Mouse (Mus musculus) gastrocnemius, postnatal 25 days (tissue): ENCODE measurements around the gene Oxct2b. TPM values are rescaled to one million over a fixed set of nuclear protein-coding genes. Genes with fewer than 3 reads are reported as not detected.
"Not testable (repeated sequence)": the region's sequence is repeated elsewhere in the genome, so short reads cannot be mapped to it uniquely, and the experiment has no call there.

ENCODE experiments used
- DNase-seq: peaks from one replicate; pipeline ENCODE4 v3.0.0; 2022
- long read RNA-seq, 2 experiments: library from polyadenylated mRNA; stranded (forward); transcript quantifications; one replicate each; pipeline ENCODE4 v2.0.0; 2021
- total RNA-seq, 2 experiments: library from RNA; stranded (reverse); gene quantifications; 1 replicate in 1 of 2; 2 replicates in 1 of 2; pipeline ENCODE4 v1.2.3; 2021

Oxct2b gene
- not detected for total RNA-seq
- long read RNA-seq, experiment 1 = 0 reads
- long read RNA-seq, experiment 2 = 0 reads

GRCm38 (mm10) chr4:123116011-123116410, at the start of gene Oxct2b:
TSS of gene Oxct2b (plus strand) at chr4:123116266.
- DNase-seq = no peak

DNA sequence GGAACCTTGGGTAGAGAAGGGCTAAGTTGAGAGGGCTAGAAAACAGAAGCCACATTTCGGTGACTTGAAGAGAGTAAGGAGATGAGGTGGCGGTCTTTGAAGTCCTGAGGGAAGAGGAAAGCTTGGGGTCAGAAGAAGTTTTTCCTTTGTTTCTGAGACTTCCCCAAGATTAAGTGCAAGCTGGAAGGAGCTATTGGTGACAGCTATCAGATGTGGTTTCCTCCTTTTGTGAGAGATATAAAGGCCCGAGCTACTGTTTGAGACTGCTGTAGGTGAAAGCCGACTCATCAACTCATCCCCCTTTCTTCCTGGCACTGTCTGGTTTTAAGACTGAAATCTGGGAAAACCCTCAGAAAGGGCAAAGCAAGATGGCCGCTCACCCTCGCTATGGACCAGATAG, 47.4 kb upstream of the Oxct2b start:
- no peak for DNase-seq

DNA sequence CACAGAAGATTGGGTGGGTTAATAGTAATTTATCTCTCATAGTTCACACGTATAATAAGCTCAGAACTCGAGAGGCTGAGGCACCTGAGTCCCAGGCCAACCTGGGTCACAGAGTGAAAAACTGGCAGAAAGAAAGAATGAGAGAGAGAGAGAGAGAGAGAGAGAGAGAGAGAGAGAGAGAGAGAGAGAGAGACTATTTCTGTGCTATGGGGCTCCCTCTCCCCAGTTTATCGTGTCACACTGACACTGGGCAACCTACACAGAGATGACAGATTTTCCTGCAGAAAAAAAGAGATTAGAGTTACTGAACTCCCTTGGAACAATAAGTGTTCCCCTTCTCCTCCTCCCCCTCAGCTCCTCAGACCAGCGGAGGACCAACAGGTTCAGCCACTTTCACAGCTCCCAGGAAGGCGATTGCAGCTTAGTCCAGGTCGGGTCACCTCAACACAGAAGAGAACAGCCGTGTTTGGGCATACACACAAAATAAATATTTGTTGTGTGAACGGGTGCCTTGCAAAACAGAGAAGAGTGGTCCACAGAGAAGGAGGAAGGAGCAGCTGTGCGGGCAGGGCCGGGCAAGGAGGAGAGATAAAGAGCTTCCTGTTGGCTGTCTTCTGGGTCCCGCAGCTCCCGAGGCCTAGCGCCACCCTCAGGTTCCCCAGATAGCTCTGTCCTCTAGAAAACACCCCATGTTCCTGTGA, 44.6 kb upstream of the Oxct2b start:
- DNase-seq = no peak

DNA sequence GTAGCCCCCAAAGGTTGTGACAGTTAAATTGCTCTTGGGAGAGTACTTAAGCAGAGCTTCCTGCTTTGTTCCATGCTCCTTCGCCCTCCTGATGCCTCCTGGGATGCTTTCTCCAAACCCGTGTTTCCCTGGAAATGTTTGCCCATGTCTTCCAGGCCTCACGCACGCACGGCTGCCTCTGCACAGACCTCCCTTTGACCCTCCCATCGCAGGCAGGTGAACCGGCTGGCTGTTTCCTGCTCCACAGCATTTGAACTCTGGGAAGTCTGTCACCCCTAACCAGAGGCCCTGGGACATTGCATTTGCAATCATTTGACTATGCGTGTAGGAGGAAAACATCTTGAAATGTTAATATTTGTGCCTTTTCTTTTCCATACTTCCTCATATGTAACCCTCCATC, 39.1 kb upstream of the Oxct2b start:
- DNase-seq = no peak

- DNase-seq = no peak
Observed at GRCm38 (mm10) chr4:123078231-123078630, 37.8 kb upstream of the Oxct2b start.

DNA sequence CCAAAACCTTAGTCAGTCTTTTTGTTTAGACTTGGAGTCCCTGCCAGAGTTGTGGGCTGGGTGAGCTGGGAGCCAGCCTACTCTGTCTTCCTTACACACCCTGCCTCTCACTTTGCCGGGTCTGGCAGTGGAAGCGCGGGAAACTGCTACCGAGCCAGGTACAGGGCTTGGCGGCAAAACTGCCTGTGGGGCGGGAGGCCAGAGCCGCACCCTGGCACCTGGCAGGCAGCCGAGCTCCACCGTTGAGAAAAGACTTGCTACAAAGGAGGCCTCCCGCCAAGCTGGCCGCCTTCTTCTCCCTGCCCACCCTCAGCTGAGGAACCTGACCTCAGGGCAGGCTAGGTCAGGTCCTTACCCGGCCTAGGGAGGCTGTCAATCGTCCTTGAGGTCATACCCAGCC, 35.3 kb upstream of the Oxct2b start:
- DNase-seq = no peak

- DNase-seq = peak; percentile 36
Observed at GRCm38 (mm10) chr4:123082283-123083163, 33.5 kb upstream of the Oxct2b start.

DNA sequence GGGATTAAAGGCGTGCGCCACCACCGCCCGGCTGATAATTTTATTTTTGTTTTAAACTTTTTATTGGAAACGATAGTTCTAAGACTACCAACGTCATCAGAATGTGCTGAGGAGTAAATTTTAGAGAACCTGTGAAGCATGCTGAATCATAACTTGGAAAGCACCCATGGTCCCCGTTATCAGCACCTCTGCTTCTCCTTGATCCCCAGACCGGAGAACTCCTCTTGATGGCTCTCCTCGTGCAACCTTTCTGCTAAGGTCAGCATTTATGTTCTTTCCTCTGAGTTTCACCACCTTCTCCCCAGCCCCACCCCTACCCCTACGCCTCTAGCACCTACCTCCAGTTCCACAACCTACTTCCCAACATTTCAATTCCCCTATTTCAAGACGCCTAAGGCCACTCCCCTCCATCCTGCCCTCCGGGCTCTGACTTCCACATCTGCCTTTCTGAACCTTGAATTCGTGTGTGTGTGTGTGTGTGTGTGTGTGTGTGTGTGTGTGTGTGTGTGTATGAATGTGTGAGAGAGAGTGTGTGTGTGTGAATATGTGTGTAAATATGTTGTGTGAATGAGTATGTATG, 32.7 kb upstream of the Oxct2b start:
- DNase-seq = no peak

DNA sequence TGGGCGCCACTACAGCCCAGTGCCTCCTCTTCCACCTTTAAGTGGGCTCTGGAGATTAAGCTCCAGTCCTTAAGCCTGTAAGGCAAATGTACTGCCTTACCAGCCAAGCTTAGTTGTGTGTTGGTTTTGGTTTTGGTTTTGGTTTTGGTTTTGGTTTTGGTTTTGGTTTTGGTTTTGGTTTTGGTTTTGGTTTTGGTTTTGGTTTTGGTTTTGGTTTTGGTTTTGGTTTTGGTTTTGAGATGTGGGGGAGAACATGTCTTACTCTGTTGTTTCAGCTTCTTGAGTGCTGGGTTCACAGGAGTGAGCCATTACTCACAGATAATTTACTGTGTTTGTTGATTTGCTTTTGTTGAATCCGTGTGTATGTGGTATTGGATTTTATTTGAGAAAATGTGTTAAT, 30.8 kb upstream of the Oxct2b start:
- DNase-seq = no peak

GRCm38 (mm10) chr4:123086381-123086780, 29.7 kb upstream of the Oxct2b start:
- DNase-seq = no peak

- no peak for DNase-seq
Observed at GRCm38 (mm10) chr4:123092621-123093020, 23.4 kb upstream of the Oxct2b start.

GRCm38 (mm10) chr4:123093064-123093776, 22.8 kb upstream of the Oxct2b start:
- no peak for DNase-seq

DNA sequence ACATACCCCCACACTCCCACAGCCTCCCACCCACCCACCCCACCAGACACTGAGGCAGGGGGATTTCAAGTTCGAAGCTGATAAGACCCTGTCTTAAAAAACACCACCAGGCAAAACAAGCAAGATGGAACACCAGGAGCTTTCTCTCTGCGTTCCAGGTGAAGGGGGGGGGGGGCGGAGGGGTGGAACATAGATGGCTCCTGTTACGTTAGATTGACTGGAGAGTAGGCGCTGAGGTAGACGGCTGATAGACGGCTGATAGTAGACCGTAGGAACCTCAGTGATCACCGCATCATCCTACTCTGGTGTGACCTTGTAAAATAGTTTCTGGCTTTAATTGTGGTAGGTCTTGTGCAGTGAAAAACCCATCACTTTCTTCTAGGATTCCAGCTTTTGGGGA, 22.2 kb upstream of the Oxct2b start:
- DNase-seq = no peak

GRCm38 (mm10) chr4:123104651-123105450, 11.2 kb upstream of the Oxct2b start, which contains the start of gene Bmp8b:
TSS of gene Bmp8b (plus strand) at chr4:123105165.
- DNase-seq = no peak

DNA sequence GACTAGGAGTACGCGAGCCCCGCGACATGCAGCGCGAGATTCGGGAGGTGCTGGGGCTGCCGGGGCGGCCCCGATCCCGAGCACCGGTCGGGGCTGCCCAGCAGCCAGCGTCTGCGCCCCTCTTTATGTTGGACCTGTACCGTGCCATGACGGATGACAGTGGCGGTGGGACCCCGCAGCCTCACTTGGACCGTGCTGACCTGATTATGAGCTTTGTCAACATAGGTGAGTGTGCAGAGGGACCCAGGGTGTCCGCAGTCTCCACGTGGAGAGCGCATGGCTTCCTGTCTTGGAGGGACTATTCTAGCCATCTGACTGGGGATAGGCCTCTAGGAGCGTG, 10.6 kb upstream of the Oxct2b start:
- no peak for DNase-seq

DNA sequence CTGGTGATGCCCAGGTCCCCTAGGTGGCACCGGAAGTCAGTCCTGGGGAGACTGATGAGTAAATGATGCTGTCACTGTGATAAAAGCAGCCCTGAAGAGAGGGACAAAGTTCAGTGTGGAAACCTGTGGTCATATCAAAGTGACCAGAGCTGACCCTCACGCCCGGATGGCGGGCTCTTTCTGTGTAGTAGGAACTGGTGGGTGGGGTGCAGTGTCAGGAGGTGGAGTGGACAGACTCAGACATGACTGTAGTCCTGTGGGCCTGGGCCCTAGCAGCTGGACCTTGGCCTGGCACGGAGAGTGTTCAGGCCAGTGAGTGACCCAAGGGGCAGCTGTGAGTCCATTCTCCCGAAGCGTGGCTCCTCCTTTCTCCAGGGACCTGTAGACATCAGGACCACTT, 10.1 kb upstream of the Oxct2b start:
- DNase-seq = not testable (repeated sequence)

GRCm38 (mm10) chr4:123106864-123107263, 9.2 kb upstream of the Oxct2b start:
- no peak for DNase-seq

- no peak for DNase-seq
Observed at GRCm38 (mm10) chr4:123108056-123108455, 8.0 kb upstream of the Oxct2b start.

DNA sequence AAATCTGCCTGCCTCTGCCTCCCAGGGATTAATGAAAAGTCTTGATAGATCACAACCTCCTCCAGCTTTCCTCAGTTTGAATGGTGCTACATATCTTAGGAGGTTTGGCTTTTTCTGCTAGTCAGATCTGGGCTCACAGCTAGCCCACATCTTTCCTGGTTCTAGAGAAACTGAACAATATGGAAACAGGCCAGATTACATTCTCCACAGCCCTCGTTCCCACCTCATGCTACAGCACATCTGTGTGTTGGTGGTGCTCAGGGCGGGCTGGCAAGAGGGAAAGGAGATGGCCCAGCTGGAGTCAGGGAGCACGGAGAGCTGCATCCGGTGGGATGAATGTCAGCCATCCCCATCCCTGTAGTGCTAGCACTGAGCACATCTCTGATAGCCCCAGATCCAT, 5.3 kb upstream of the Oxct2b start:
- DNase-seq = no peak

DNA sequence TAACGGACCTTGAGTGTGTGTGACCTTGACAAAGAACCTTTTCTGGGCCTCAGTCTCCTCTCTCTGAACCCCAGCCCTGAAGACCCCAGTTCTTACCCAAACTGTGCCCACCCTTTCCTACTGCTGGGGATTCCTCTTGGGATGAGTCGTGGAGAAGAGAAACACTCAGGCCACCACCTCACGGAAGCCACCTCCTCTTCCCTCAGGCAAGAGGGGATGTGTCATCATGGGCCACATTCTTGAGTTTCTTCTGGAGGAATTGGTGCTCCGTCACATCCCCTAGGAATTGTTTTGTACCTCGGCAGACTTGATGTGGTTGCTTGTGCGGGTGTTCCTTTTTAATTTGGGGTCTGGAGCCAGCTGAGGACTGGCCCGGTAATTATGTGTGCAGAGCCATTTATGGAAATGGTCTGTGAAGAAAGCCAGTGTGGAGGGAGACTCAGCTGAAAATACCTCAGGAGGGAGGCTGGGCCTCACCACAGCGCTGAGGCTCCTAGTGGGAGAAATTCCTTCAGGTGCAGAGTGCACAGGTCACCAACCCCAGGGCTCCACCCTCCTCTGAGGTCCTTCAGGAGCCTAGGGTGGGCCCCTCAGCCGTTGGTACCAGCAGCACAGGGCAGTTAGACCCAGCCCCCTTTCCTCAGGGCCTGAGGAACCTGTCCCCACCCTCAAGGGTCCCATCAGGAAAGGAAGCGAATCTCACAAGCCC, 4.6 kb upstream of the Oxct2b start:
- not testable (repeated sequence) for DNase-seq

DNA sequence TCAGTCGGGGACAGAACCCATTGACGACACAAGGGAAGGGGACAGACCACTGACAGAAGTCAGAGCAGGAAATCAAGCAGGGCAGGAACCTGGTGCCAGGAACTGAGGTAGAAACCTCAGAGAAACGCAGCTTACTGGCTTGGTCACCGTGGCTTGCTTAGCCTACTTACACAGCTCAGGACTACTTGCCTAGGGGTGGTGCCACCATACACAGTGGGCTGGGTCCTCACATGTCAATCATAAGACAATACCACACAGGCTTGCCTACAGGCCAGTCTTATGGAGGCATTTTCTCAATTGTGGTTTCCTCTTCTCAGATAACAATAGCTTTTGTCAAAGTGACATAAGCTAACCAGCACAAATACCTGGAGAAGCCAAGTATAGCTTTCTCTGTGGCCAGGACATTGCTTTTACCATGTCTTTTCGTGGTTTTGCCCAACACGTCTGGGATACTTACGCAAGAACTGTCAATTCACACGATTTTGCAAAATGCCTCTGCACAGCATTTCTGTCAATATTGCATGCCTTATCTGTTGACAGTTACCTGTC, 3.8 kb upstream of the Oxct2b start:
- no peak for DNase-seq
